Mouse (Mus musculus) midbrain, embryonic 14.5 days (tissue): ENCODE results near the gene Cfdp1. TPM values are rescaled to one million over a fixed set of nuclear protein-coding genes. Genes with fewer than 3 reads are reported as not detected.
A peak's percentile ranks its signal among the peaks of the same experiment; 100 is the strongest.

Experiments
- ATAC-seq: fragments of 200-750 bp; cut with Nextera tagmentation; 2 replicates; pipeline ENCODE4 v1.8.0; 2017; ENCODE audit warnings: moderate number of reproducible peaks, moderate library complexity; ENCODE audit not compliant: low FRiP score, low TSS enrichment
- DNase-seq: peaks from one replicate; pipeline ENCODE4 v3.0.0-alpha.2; 2015
- H3K27ac ChIP-seq: fragments of 300-500 bp; sonication (generic); replicated peaks from 2 replicates; pipeline ENCODE4 v1.5.1; 2014; ENCODE audit warnings: mild to moderate bottlenecking, low read depth, low read length, moderate library complexity
- H3K27me3 ChIP-seq: fragments of 300-500 bp; sonication (generic); 2 replicates; pipeline ENCODE4 v1.6.1; 2014; ENCODE audit warnings: low read length, control low read depth, mixed read lengths; ENCODE audit not compliant: control insufficient read depth, insufficient read depth
- H3K36me3 ChIP-seq: fragments of 300-500 bp; sonication (generic); 2 replicates; pipeline ENCODE4 v1.6.1; 2014; ENCODE audit warnings: low read length, control low read depth; ENCODE audit not compliant: control insufficient read depth, insufficient read depth
- H3K4me1 ChIP-seq: fragments of 300-500 bp; sonication (generic); 2 replicates; pipeline ENCODE4 v1.6.1; 2014; ENCODE audit warnings: mild to moderate bottlenecking, antibody characterized with exemption, low read length, control low read depth; ENCODE audit not compliant: control insufficient read depth, insufficient read depth
- H3K4me2 ChIP-seq: fragments of 300-500 bp; sonication (generic); 2 replicates; pipeline ENCODE4 v1.6.1; 2014; ENCODE audit warnings: mild to moderate bottlenecking, low read length, moderate library complexity
- H3K4me3 ChIP-seq: fragments of 300-500 bp; sonication (generic); replicated peaks from 2 replicates; pipeline ENCODE4 v1.5.1; 2014; ENCODE audit warnings: low read depth, low read length
- H3K9ac ChIP-seq: fragments of 300-500 bp; sonication (generic); replicated peaks from 2 replicates; pipeline ENCODE4 v1.6.1; 2014; ENCODE audit warnings: mild to moderate bottlenecking, low read length, moderate library complexity
- H3K9me3 ChIP-seq: fragments of 300-500 bp; sonication (generic); 2 replicates; pipeline ENCODE4 v1.6.1; 2016; ENCODE audit warnings: low read length, control low read depth, mixed read lengths; ENCODE audit not compliant: control insufficient read depth
- WGBS: fragments of 180-500 bp; shearing (Covaris S2); extraction: QIAGEN DNeasy Blood & Tissue Kit; methylation state at CpG from one replicate; pipeline ENCODE4 v1.1.7; 2014; 5-methylcytosine and 5-hydroxymethylcytosine counted together
- polyA plus RNA-seq: library from polyadenylated mRNA; unstranded; fragments of >200 nt; fragmentation: Nextera tagmentation; extraction: Ambion mirVana; gene quantifications from 2 replicates; pipeline ENCODE4 v1.2.1, GENCODE M21; 2014

The Cfdp1 gene
- polyA plus RNA-seq, 1 experiment from 2014 or later: 167 TPM

DNA sequence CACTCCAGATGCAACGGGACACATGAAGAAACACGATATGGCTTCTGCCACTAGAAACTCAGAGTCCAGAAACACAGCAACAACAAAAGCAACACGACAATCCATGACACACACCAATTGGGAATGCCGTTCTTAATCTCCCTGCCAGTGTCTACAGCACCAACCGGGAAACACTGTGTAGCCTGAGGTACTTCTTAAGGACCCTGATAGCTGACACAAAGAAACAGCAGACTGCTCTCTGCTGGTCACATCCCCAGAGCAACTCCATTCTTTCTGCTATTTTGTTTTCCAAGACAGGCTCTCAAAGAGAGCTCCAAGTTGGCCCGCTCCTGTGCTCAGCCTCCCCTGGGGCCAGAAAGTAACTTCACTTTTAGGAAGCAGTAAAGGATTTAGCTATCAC, 20.1 kb downstream of the Cfdp1 start:
- no peak for DNase-seq
- no peak for ATAC-seq
- Histone ChIP-seq H3K4me2 (no peak overlapping the region), H3K36me3 (peaks cover 62% of the 10 kb centered on the region), H3K4me3 (no peak overlapping the region), H3K27ac (no peak overlapping the region), H3K9me3 (no peaks in the 10 kb centered on the region), H3K9ac (no peak overlapping the region), H3K4me1 (no peaks in the 10 kb centered on the region), H3K27me3 (no peaks in the 10 kb centered on the region)
- WGBS: 77% methylated on average over 6 of the region's 6 CpGs

GRCm38 (mm10) chr8:111832983-111833382, 21.1 kb downstream of the Cfdp1 start:
- H3K4me2 ChIP-seq: no peak overlapping the region
- no peak for DNase-seq
- no peak for ATAC-seq
- WGBS: 91% methylated on average over 5 of the region's 5 CpGs
- H3K9ac ChIP-seq: no peak overlapping the region
- no peaks in the 10 kb centered on the region for H3K9me3 ChIP-seq
- H3K27me3 ChIP-seq: no peaks in the 10 kb centered on the region
- peaks cover 61% of the 10 kb centered on the region for H3K36me3 ChIP-seq
- no peak overlapping the region for H3K27ac ChIP-seq
- H3K4me1 ChIP-seq: no peaks in the 10 kb centered on the region
- H3K4me3 ChIP-seq: no peak overlapping the region

DNA sequence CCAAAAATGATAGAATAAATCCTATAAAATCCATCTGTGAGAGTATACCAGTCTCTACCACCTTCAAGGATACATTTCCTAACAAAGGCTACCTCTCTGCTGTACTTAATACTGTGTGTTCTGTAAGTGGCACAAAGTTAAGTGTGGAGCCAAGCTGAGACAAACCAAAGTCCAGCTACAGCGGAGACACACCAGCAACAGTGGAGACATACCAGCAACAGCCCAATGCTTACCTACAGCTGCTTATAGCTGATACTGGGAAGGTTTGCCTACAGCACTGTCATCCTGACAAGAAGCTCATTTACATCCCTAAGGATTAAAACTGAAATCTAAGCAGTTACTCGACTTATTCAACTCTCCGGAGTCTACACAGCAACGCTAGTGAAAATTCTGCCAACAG, 22.1 kb downstream of the Cfdp1 start:
- DNase-seq (no peak), ATAC-seq (no peak)
- 77% methylated on average over 4 of the region's 4 CpGs for WGBS
- Histone ChIP-seq H3K27ac (no peak overlapping the region), H3K27me3 (no peaks in the 10 kb centered on the region), H3K36me3 (peaks cover 57% of the 10 kb centered on the region), H3K4me1 (no peaks in the 10 kb centered on the region), H3K4me3 (no peak overlapping the region), H3K4me2 (no peak overlapping the region), H3K9me3 (no peaks in the 10 kb centered on the region), H3K9ac (no peak overlapping the region)

GRCm38 (mm10) chr8:111828595-111828994, 25.5 kb downstream of the Cfdp1 start:
- Histone ChIP-seq H3K4me1 (no peaks in the 10 kb centered on the region), H3K36me3 (peaks cover 52% of the 10 kb centered on the region), H3K27me3 (no peaks in the 10 kb centered on the region), H3K9ac (no peak overlapping the region), H3K9me3 (no peaks in the 10 kb centered on the region), H3K4me2 (no peak overlapping the region), H3K4me3 (no peak overlapping the region), H3K27ac (no peak overlapping the region)
- ATAC-seq (no peak), DNase-seq (no peak)
- WGBS: 81% methylated on average over 6 of the region's 6 CpGs

DNA sequence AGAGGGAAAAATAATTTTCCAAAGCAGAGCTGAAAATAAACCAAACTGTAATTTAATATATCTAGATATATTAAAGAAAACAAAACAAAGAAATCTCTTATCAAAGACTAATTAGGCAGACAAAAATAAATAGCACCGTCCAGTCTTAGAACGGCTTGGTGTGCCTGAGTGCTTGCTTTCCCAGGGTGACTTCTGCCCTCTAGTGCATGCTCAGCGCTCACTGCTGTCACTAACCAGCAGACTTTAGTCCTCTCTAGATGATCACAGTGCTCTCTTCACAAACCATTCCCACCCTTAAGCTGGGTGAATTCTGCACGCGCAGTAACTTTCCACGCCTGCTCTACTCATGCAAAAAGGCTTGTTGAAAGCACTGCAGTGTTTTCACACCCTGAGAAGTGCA, 28.9 kb downstream of the Cfdp1 start:
- Histone ChIP-seq H3K9me3 (no peaks in the 10 kb centered on the region), H3K27ac (no peak overlapping the region), H3K4me3 (no peak overlapping the region), H3K4me2 (no peak overlapping the region), H3K4me1 (no peaks in the 10 kb centered on the region), H3K36me3 (peaks cover 43% of the 10 kb centered on the region), H3K27me3 (no peaks in the 10 kb centered on the region), H3K9ac (no peak overlapping the region)
- 70% methylated on average over 6 of the region's 6 CpGs for WGBS
- ATAC-seq: no peak
- DNase-seq: peak; percentile 50

- Histone ChIP-seq H3K9me3 (no peaks in the 10 kb centered on the region), H3K4me1 (no peaks in the 10 kb centered on the region), H3K27ac (no peak overlapping the region), H3K9ac (no peak overlapping the region), H3K4me3 (no peak overlapping the region), H3K27me3 (no peaks in the 10 kb centered on the region), H3K4me2 (no peak overlapping the region), H3K36me3 (peaks cover 37% of the 10 kb centered on the region)
- no peak for ATAC-seq
- no peak for DNase-seq
- 94% methylated on average over 5 of the region's 5 CpGs for WGBS
Measured at GRCm38 (mm10) chr8:111824334-111824733, 29.8 kb downstream of the Cfdp1 start.

DNA sequence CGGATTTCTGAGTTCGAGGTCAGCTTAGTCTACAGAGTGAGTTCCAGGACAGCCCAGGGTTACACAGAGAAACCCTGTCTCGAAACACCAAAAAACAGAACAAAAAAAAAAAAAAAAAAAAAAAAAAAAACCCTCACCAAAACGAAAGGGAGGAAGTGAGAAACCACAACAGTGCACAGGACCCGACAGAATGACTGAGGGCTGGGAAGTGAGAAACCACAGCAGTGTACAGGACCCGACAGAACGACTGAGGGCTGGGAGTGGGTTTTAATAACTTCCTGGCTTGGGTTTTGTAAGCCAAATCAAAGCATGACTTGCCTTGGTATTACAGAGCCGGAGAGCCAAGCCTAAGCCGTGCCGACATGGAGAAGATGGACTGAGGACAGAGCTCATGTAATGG, 32.9 kb downstream of the Cfdp1 start:
- WGBS: 94% methylated on average over 10 of the region's 10 CpGs
- H3K27me3 ChIP-seq: no peaks in the 10 kb centered on the region
- no peak overlapping the region for H3K27ac ChIP-seq
- DNase-seq: no peak
- ATAC-seq: no peak
- H3K9me3 ChIP-seq: no peaks in the 10 kb centered on the region
- H3K9ac ChIP-seq: no peak overlapping the region
- no peaks in the 10 kb centered on the region for H3K4me1 ChIP-seq
- no peak overlapping the region for H3K4me2 ChIP-seq
- H3K36me3 ChIP-seq: peaks cover 22% of the 10 kb centered on the region
- H3K4me3 ChIP-seq: no peak overlapping the region

GRCm38 (mm10) chr8:111820691-111821090, 33.4 kb downstream of the Cfdp1 start:
- H3K27me3 ChIP-seq: no peaks in the 10 kb centered on the region
- 88% methylated on average over 4 of the region's 4 CpGs for WGBS
- H3K27ac ChIP-seq: no peak overlapping the region
- H3K4me1 ChIP-seq: no peaks in the 10 kb centered on the region
- no peak for DNase-seq
- H3K4me2 ChIP-seq: no peak overlapping the region
- no peak overlapping the region for H3K4me3 ChIP-seq
- H3K9me3 ChIP-seq: no peaks in the 10 kb centered on the region
- H3K9ac ChIP-seq: no peak overlapping the region
- no peak for ATAC-seq
- H3K36me3 ChIP-seq: peaks cover 22% of the 10 kb centered on the region

DNA sequence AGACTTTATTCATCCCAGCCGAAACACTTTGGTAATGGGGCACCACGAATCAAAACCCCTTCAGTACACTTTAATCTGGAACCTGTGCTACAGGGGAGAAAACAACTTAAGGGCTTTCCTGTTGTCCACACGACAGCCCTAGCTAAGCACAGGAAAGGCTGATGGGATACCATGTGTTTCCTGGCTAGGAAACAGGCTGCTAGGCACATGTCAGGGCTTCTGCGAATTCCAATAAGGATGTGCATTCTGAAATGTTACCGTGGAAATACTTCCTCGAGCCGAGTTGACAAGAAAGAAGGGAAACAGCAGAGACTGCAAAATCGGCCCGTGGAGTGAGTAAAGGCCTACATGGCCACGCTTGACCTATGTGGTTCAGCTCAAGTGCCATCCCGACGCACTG, 34.1 kb downstream of the Cfdp1 start:
- no peak overlapping the region for H3K4me2 ChIP-seq
- DNase-seq (no peak), ATAC-seq (no peak)
- no peaks in the 10 kb centered on the region for H3K9me3 ChIP-seq
- H3K4me1 ChIP-seq: no peaks in the 10 kb centered on the region
- H3K27ac ChIP-seq: no peak overlapping the region
- H3K9ac ChIP-seq: no peak overlapping the region
- peaks cover 22% of the 10 kb centered on the region for H3K36me3 ChIP-seq
- no peaks in the 10 kb centered on the region for H3K27me3 ChIP-seq
- no peak overlapping the region for H3K4me3 ChIP-seq
- WGBS: 75% methylated on average over 12 of the region's 12 CpGs
